Mouse (Mus musculus) small intestine, adult 2 months (tissue): ENCODE measurements around the gene Pkig. TPM values are rescaled to one million over a fixed set of nuclear protein-coding genes. Genes with fewer than 3 reads are reported as not detected.

Experiments
- H3K27ac ChIP-seq: fragments of 200-500 bp; 2 replicates; pipeline ENCODE4 v1.5.1; 2012; ENCODE audit warnings: low read depth, low read length, control low read depth, inconsistent platforms; ENCODE audit not compliant: insufficient read depth
- H3K27me3 ChIP-seq: fragments of 200-500 bp; 2 replicates; pipeline ENCODE4 v1.6.1; 2012; ENCODE audit warnings: mild to moderate bottlenecking, moderate library complexity, low read length, inconsistent platforms; ENCODE audit not compliant: control insufficient read depth, insufficient read depth
- H3K36me3 ChIP-seq: fragments of 200-500 bp; 2 replicates; pipeline ENCODE4 v1.6.1; 2012; ENCODE audit warnings: mild to moderate bottlenecking, low read length, control low read depth, inconsistent platforms; ENCODE audit not compliant: control insufficient read depth, insufficient read depth
- H3K4me1 ChIP-seq: fragments of 200-500 bp; 2 replicates; pipeline ENCODE4 v1.6.1; 2012; ENCODE audit warnings: low read length, inconsistent platforms, mixed read lengths; ENCODE audit not compliant: control insufficient read depth, insufficient read depth, insufficient read length
- H3K4me3 ChIP-seq: fragments of 200-500 bp; 2 replicates; pipeline ENCODE4 v1.5.1; 2012; ENCODE audit warnings: low read depth, mild to moderate bottlenecking, control low read depth, inconsistent platforms, low read length, moderate library complexity
- CTCF ChIP-seq: fragments of 200-500 bp; IDR thresholded peaks from 2 replicates; pipeline ENCODE4 v1.5.1; 2012; ENCODE audit warnings: low read depth, mild to moderate bottlenecking, control low read depth, inconsistent platforms, low read length, moderate library complexity, mixed read lengths; ENCODE audit not compliant: insufficient replicate concordance, insufficient read length; ENCODE audit errors: extremely low read depth
- POLR2A ChIP-seq: fragments of 200-500 bp; IDR thresholded peaks from 2 replicates; pipeline ENCODE4 v1.6.1; 2012; ENCODE audit warnings: low read depth, mild to moderate bottlenecking, control low read depth, inconsistent platforms, low read length, moderate library complexity
- WGBS: fragments of 180-500 bp; shearing (Covaris S2); methylation state at CpG from one replicate; pipeline ENCODE4 v1.1.7; 2018; 5-methylcytosine and 5-hydroxymethylcytosine counted together
- polyA plus RNA-seq: library from polyadenylated mRNA; depleted of rRNA; stranded (reverse); fragments of >200 nt; gene quantifications from 2 replicates; pipeline ENCODE4 v1.2.3, GENCODE M21; 2012

Gene Pkig
- polyA plus RNA-seq, 1 experiment: 143 TPM

GRCm38 (mm10) chr2:163658941-163659340 lies 755 bp downstream of the Pkig start:
- Histone ChIP-seq H3K27me3 (no peaks in the 10 kb centered on the region), H3K27ac (peak overlapping the region; percentile 99), H3K4me1 (peaks cover 28% of the 10 kb centered on the region), H3K4me3 (peak overlapping the region; percentile 99), H3K36me3 (0 out of 2 replicates have a peak, but pooled peaks cover under 1% of the 10 kb centered on the region)
- 2% methylated on average over 8 of the region's 8 CpGs for WGBS
- TF ChIP-seq POLR2A: no peak
- no peak for TF ChIP-seq CTCF

- TF ChIP-seq CTCF (no peak), POLR2A (no peak)
- WGBS: 59% methylated on average over 12 of the region's 12 CpGs
- H3K4me3 ChIP-seq: peak overlapping the region; percentile 41
- H3K27ac ChIP-seq: peak overlapping the region; percentile 99
- no peaks in the 10 kb centered on the region for H3K27me3 ChIP-seq
- peaks cover 33% of the 10 kb centered on the region for H3K4me1 ChIP-seq
- H3K36me3 ChIP-seq: 0 out of 2 replicates have a peak, but pooled peaks cover 1% of the 10 kb centered on the region
These were observed 1.2 kb downstream of the Pkig start for GRCm38 (mm10) chr2:163659431-163659830.

GRCm38 (mm10) chr2:163660103-163660701 lies 2.0 kb downstream of the Pkig start:
- TF ChIP-seq CTCF (no peak), POLR2A (no peak)
- peaks cover 34% of the 10 kb centered on the region for H3K4me1 ChIP-seq
- H3K27ac ChIP-seq: peak overlapping the region; percentile 99
- H3K36me3 ChIP-seq: 0 out of 2 replicates have a peak, but pooled peaks cover 1% of the 10 kb centered on the region
- H3K4me3 ChIP-seq: no peak overlapping the region
- H3K27me3 ChIP-seq: no peaks in the 10 kb centered on the region
- WGBS: 48% methylated on average over 5 of the region's 5 CpGs

GRCm38 (mm10) chr2:163661371-163661850 lies 3.2 kb downstream of the Pkig start:
- TF ChIP-seq CTCF (no peak), POLR2A (no peak)
- peaks cover 34% of the 10 kb centered on the region for H3K4me1 ChIP-seq
- H3K4me3 ChIP-seq: 0 out of 2 replicates have a peak overlapping the region, but pooled peaks have one; percentile 7
- WGBS: 33% methylated on average over 6 of the region's 6 CpGs
- peak overlapping the region; percentile 99 for H3K27ac ChIP-seq
- H3K36me3 ChIP-seq: 0 out of 2 replicates have a peak, but pooled peaks cover 1% of the 10 kb centered on the region
- no peaks in the 10 kb centered on the region for H3K27me3 ChIP-seq

- Histone ChIP-seq H3K4me3 (no peak overlapping the region), H3K4me1 (peaks cover 36% of the 10 kb centered on the region), H3K36me3 (0 out of 2 replicates have a peak, but pooled peaks cover 1% of the 10 kb centered on the region), H3K27ac (peak overlapping the region; percentile 44), H3K27me3 (no peaks in the 10 kb centered on the region)
- TF ChIP-seq POLR2A (no peak), CTCF (no peak)
- 78% methylated on average over 5 of the region's 5 CpGs for WGBS
These were observed 3.9 kb downstream of the Pkig start for GRCm38 (mm10) chr2:163662076-163662475.

GRCm38 (mm10) chr2:163662698-163663221 lies 4.6 kb downstream of the Pkig start:
- H3K4me1 ChIP-seq: peaks cover 36% of the 10 kb centered on the region
- H3K27ac ChIP-seq: peak overlapping the region; percentile 44; the same call in 1 of the 2 replicates
- WGBS: 41% methylated on average over 2 of the region's 2 CpGs
- no peaks in the 10 kb centered on the region for H3K27me3 ChIP-seq
- H3K4me3 ChIP-seq: no peak overlapping the region
- 0 out of 2 replicates have a peak, but pooled peaks cover 1% of the 10 kb centered on the region for H3K36me3 ChIP-seq
- TF ChIP-seq CTCF (no peak), POLR2A (no peak)

GRCm38 (mm10) chr2:163663930-163664329 lies 5.7 kb downstream of the Pkig start:
- WGBS: 41% methylated on average over 3 of the region's 3 CpGs
- no peak for TF ChIP-seq CTCF
- TF ChIP-seq POLR2A: no peak
- Histone ChIP-seq H3K4me1 (peaks cover 36% of the 10 kb centered on the region), H3K27me3 (no peaks in the 10 kb centered on the region), H3K36me3 (0 out of 2 replicates have a peak, but pooled peaks cover 1% of the 10 kb centered on the region), H3K4me3 (no peak overlapping the region), H3K27ac (no peak overlapping the region; the same call in 1 of the 2 replicates)
